Mouse (Mus musculus): Measurements from ENCODE around the gene Clybl. TPM values are rescaled to one million over a fixed set of nuclear protein-coding genes. Genes with fewer than 3 reads are reported as not detected.

Gene Clybl
- polyA plus RNA-seq, 1 experiment from 2014 or later = 19.9 TPM

DNA sequence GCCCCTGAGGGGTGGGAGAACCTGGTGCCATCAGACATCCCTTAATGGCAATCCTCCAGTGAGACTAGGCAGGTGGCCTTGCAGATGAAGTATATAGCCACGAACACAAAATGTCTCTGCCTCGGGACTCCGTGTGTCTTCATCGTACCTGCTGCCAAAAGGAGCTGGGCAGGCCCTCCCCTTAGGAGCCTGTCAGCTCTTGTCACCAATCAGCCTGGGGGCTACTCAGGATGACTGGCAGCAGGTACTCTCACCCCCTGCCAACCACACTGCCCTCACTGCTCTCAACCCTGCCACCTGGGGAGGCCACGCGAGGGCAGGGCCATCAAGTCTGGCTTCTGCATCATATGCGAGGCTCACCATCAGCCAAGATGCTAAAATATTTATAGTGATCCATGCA, 166.6 kb downstream of the Clybl start:
- no peak overlapping the region for H3K4me3 ChIP-seq
- H3K27ac ChIP-seq = no peak overlapping the region
- no peak overlapping the region for H3K4me2 ChIP-seq
- no peaks in the 10 kb centered on the region for H3K27me3 ChIP-seq
- no peak for ATAC-seq (ENCODE audit: insufficient number of reproducible peaks, insufficient read depth, low FRiP score, low TSS enrichment, low read depth)
- no peaks in the 10 kb centered on the region for H3K9me3 ChIP-seq
- no peak overlapping the region for H3K9ac ChIP-seq
- peaks cover 3% of the 10 kb centered on the region; the same call in 1 of the 2 replicates for H3K4me1 ChIP-seq
- WGBS = 73% methylated on average over 7 of the region's 7 CpGs
- H3K36me3 ChIP-seq = no peaks in the 10 kb centered on the region

DNA sequence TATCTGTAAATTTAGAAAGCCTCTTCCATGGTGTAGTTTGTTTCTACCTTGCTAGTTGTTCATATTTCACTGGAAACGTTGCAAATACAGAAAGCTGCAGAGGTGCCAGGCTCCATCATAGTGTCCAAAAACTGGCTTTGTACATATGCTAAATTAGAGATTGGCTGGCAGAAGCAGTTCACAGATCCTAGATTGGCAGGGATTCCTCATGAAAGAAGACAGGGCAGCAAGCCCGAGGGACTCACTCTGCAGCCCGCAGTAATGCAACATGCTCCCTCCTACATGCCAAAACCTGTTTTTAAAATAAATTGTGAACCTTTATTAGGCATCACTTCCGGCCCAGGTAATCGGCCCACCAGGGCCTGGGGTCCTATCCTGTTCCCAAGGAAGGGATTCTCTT, 167.8 kb downstream of the Clybl start:
- H3K4me2 ChIP-seq = no peak overlapping the region
- H3K36me3 ChIP-seq = no peaks in the 10 kb centered on the region
- peaks cover under 1% of the 10 kb centered on the region; the same call in 1 of the 2 replicates for H3K4me1 ChIP-seq
- 75% methylated on average over 5 of the region's 5 CpGs for WGBS
- H3K9me3 ChIP-seq = no peaks in the 10 kb centered on the region
- no peak for ATAC-seq (ENCODE audit: insufficient number of reproducible peaks, insufficient read depth, low FRiP score, low TSS enrichment, low read depth)
- no peak overlapping the region for H3K9ac ChIP-seq
- no peak overlapping the region for H3K27ac ChIP-seq
- H3K4me3 ChIP-seq = no peak overlapping the region
- no peaks in the 10 kb centered on the region for H3K27me3 ChIP-seq

GRCm38 (mm10) chr14:122349761-122350160, 168.3 kb downstream of the Clybl start:
- H3K36me3 ChIP-seq = no peaks in the 10 kb centered on the region
- no peaks in the 10 kb centered on the region for H3K27me3 ChIP-seq
- no peak overlapping the region for H3K9ac ChIP-seq
- ATAC-seq (ENCODE audit: insufficient number of reproducible peaks, insufficient read depth, low FRiP score, low TSS enrichment, low read depth) = no peak
- H3K9me3 ChIP-seq = no peaks in the 10 kb centered on the region
- no peaks in the 10 kb centered on the region for H3K4me1 ChIP-seq
- no peak overlapping the region for H3K27ac ChIP-seq
- WGBS = 89% methylated on average over 4 of the region's 4 CpGs
- no peak overlapping the region for H3K4me2 ChIP-seq
- H3K4me3 ChIP-seq = no peak overlapping the region

DNA sequence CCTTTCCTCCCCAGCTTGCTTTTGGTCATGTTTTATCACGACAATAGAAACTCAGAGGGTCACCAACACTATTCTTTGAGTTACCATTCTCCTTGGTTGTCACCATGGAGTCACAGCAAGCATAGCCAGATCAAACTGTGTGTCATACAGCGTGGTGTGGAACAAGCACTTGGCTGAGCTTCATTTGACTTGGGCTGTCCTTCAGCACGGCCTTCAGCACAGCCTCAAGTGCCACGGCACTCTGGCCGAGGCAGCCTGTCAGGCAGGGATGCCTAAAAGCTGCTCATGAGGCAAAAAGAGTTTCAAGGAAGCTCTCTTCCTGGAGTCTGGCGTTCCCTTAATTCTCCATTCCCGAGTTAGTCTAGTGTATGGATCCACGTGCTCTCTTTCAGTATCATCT, 169.3 kb downstream of the Clybl start:
- Histone ChIP-seq H3K4me1 (no peaks in the 10 kb centered on the region), H3K36me3 (no peaks in the 10 kb centered on the region), H3K27ac (no peak overlapping the region), H3K27me3 (no peaks in the 10 kb centered on the region), H3K9ac (no peak overlapping the region), H3K9me3 (no peaks in the 10 kb centered on the region), H3K4me2 (no peak overlapping the region), H3K4me3 (no peak overlapping the region)
- ATAC-seq (ENCODE audit: insufficient number of reproducible peaks, insufficient read depth, low FRiP score, low TSS enrichment, low read depth) = no peak
- WGBS = 83% methylated on average over 8 of the region's 8 CpGs

DNA sequence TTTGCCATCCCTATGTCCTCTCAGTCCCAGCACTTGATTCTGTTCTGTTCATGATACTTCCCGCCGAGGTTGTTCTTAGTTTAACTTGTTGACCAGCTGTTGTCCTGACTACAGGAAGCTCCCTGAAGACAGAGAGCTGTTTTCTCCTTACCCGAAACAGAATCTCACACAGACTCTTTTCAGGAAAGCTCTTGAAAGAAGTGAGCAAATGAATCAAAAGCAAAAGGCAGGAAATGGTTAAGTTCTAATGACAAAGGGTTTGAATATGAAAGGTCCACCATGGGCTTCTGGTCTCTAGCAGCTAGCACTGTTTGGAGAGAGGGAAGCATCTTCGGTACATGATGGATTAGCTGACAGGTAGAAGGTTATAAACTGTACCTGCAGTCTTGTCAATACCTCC, 175.8 kb downstream of the Clybl start:
- Histone ChIP-seq H3K4me3 (no peak overlapping the region), H3K36me3 (no peaks in the 10 kb centered on the region), H3K9ac (no peak overlapping the region), H3K27ac (no peak overlapping the region), H3K27me3 (0 out of 2 replicates have a peak, but pooled peaks cover 4% of the 10 kb centered on the region), H3K4me1 (no peaks in the 10 kb centered on the region), H3K4me2 (no peak overlapping the region), H3K9me3 (no peaks in the 10 kb centered on the region)
- no peak for ATAC-seq (ENCODE audit: insufficient number of reproducible peaks, insufficient read depth, low FRiP score, low TSS enrichment, low read depth)
- WGBS = 79% methylated on average over 4 of the region's 4 CpGs

GRCm38 (mm10) chr14:122358592-122358991, 177.1 kb downstream of the Clybl start:
- no peak overlapping the region for H3K9ac ChIP-seq
- peaks cover 8% of the 10 kb centered on the region; the same call in 1 of the 2 replicates for H3K27me3 ChIP-seq
- H3K4me2 ChIP-seq = no peak overlapping the region
- no peaks in the 10 kb centered on the region for H3K4me1 ChIP-seq
- no peak for ATAC-seq (ENCODE audit: insufficient number of reproducible peaks, insufficient read depth, low FRiP score, low TSS enrichment, low read depth)
- no peaks in the 10 kb centered on the region for H3K9me3 ChIP-seq
- H3K4me3 ChIP-seq = no peak overlapping the region
- H3K27ac ChIP-seq = no peak overlapping the region
- H3K36me3 ChIP-seq = no peaks in the 10 kb centered on the region
- 82% methylated on average over 3 of the region's 3 CpGs for WGBS

GRCm38 (mm10) chr14:122359136-122359905, 177.8 kb downstream of the Clybl start:
- no peaks in the 10 kb centered on the region for H3K4me1 ChIP-seq
- no peak overlapping the region for H3K9ac ChIP-seq
- WGBS = 83% methylated on average over 23 of the region's 23 CpGs
- H3K4me2 ChIP-seq = no peak overlapping the region
- no peaks in the 10 kb centered on the region for H3K9me3 ChIP-seq
- no peak overlapping the region for H3K27ac ChIP-seq
- no peak for ATAC-seq (ENCODE audit: insufficient number of reproducible peaks, insufficient read depth, low FRiP score, low TSS enrichment, low read depth)
- no peaks in the 10 kb centered on the region for H3K36me3 ChIP-seq
- H3K27me3 ChIP-seq = peaks cover 8% of the 10 kb centered on the region; the same call in 1 of the 2 replicates
- no peak overlapping the region for H3K4me3 ChIP-seq

DNA sequence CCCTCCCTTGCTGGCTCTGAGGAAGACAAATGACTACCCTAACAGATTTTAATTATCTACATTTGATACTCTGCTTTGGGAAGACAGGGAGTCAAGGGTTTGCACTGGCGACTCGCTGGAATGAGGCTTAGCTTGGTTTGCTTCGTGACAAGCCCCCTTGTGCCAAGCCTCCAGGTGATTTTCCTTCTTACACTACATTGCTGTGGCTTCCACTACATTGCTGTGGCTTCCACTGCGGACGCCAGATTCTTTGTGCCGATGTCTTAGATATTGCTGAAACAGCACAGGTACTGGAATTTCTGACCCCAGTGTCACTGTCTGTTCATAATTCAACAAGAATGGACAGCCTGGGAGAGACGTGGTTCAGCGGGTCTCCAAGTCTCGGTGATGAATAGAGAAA, 180.3 kb downstream of the Clybl start:
- Histone ChIP-seq H3K4me3 (no peak overlapping the region), H3K27ac (no peak overlapping the region), H3K27me3 (peaks cover 8% of the 10 kb centered on the region; the same call in 1 of the 2 replicates), H3K4me2 (no peak overlapping the region), H3K36me3 (no peaks in the 10 kb centered on the region), H3K9ac (no peak overlapping the region), H3K9me3 (no peaks in the 10 kb centered on the region), H3K4me1 (no peaks in the 10 kb centered on the region)
- ATAC-seq (ENCODE audit: insufficient number of reproducible peaks, insufficient read depth, low FRiP score, low TSS enrichment, low read depth) = no peak
- 73% methylated on average over 9 of the region's 9 CpGs for WGBS

- Histone ChIP-seq H3K9ac (no peak overlapping the region), H3K27me3 (peaks cover 8% of the 10 kb centered on the region; the same call in 1 of the 2 replicates), H3K27ac (no peak overlapping the region), H3K4me3 (no peak overlapping the region), H3K36me3 (no peaks in the 10 kb centered on the region), H3K4me2 (no peak overlapping the region), H3K9me3 (no peaks in the 10 kb centered on the region), H3K4me1 (no peaks in the 10 kb centered on the region)
- no peak for ATAC-seq (ENCODE audit: insufficient number of reproducible peaks, insufficient read depth, low FRiP score, low TSS enrichment, low read depth)
- WGBS = 31% methylated on average over 6 of the region's 6 CpGs
These were observed 181.7 kb downstream of the Clybl start for GRCm38 (mm10) chr14:122363156-122363555.

- Histone ChIP-seq H3K9me3 (no peaks in the 10 kb centered on the region), H3K9ac (no peak overlapping the region), H3K4me3 (no peak overlapping the region), H3K36me3 (no peaks in the 10 kb centered on the region), H3K27ac (no peak overlapping the region), H3K4me2 (no peak overlapping the region), H3K27me3 (peaks cover 6% of the 10 kb centered on the region; the same call in 1 of the 2 replicates), H3K4me1 (no peaks in the 10 kb centered on the region)
- 91% methylated on average over 3 of the region's 3 CpGs for WGBS
- ATAC-seq (ENCODE audit: insufficient number of reproducible peaks, insufficient read depth, low FRiP score, low TSS enrichment, low read depth) = no peak
These were observed 182.5 kb downstream of the Clybl start for GRCm38 (mm10) chr14:122364026-122364425.

GRCm38 (mm10) chr14:122367252-122367868, 185.9 kb downstream of the Clybl start:
- ATAC-seq (ENCODE audit: insufficient number of reproducible peaks, insufficient read depth, low FRiP score, low TSS enrichment, low read depth) = no peak
- Histone ChIP-seq H3K9ac (no peak overlapping the region), H3K27me3 (peaks cover 4% of the 10 kb centered on the region; the same call in 1 of the 2 replicates), H3K4me2 (no peak overlapping the region), H3K4me1 (no peaks in the 10 kb centered on the region), H3K4me3 (no peak overlapping the region), H3K27ac (no peak overlapping the region), H3K36me3 (no peaks in the 10 kb centered on the region), H3K9me3 (no peaks in the 10 kb centered on the region)
- WGBS = 84% methylated on average over 28 of the region's 28 CpGs

- WGBS = 81% methylated on average over 3 of the region's 3 CpGs
- H3K9me3 ChIP-seq = no peaks in the 10 kb centered on the region
- no peaks in the 10 kb centered on the region for H3K36me3 ChIP-seq
- no peak for ATAC-seq (ENCODE audit: insufficient number of reproducible peaks, insufficient read depth, low FRiP score, low TSS enrichment, low read depth)
- no peak overlapping the region for H3K27ac ChIP-seq
- no peak overlapping the region for H3K9ac ChIP-seq
- no peaks in the 10 kb centered on the region for H3K4me1 ChIP-seq
- H3K27me3 ChIP-seq = peaks cover under 1% of the 10 kb centered on the region; the same call in 1 of the 2 replicates
- no peak overlapping the region for H3K4me2 ChIP-seq
- no peak overlapping the region for H3K4me3 ChIP-seq
These were observed 186.4 kb downstream of the Clybl start for GRCm38 (mm10) chr14:122367882-122368418.
